Mouse (Mus musculus): ENCODE results near the gene Svbp.

DNA sequence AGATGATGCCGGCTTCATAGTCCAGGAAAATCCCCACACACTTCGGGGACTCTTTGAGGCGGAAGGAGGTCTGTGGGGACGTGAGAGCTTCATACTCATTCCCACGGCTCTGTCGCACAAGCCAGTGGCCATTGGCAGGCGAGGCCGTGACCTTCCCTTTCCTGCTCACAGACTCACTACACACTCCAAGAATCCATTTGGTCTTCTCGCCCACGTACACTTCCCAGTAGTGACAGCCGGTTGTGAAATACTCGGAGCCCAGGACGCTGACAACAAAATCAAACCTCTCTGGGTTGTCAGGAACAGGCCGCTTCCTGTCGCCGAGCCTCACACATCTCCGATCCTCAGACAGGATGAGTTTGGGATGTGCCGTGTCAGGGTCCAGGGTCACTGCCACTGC is 16.8 kb upstream of the Svbp start:
- TF ChIP-seq CTCF (IDR thresholded peaks at IDR 0.05; ENCODE audit: insufficient read depth, low read length) = no peak
- TF ChIP-seq POLR2A (IDR thresholded peaks at IDR 0.05; ENCODE audit: borderline replicate concordance, extremely low read depth, low read depth, low read length) = no peak
